Mouse (Mus musculus): ENCODE data around the gene Olfr491. TPM values are rescaled to one million over a fixed set of nuclear protein-coding genes. Genes with fewer than 3 reads are reported as not detected.

The Olfr491 gene
- not detected in 2 replicates for total RNA-seq (2017)

DNA sequence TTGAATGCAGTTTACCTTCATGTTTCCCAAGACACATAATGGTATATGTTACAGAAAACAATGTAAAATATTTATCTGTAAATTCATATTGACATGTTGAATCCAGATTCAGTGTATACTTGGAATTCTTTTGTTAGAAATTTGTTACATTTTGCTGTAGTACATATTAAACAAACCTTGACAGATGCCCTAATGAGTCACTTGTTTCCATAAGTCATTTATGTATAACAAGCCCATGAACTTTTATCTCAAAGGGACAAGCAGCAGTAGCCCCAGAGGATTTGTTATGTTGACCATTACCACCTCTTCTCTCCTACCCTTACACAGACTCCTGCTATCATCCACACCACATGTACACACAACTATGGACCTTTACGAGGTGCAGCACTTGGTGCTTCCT, at the start of gene Olfr491:
Gene Olfr491 (plus strand): TSS at position 301 of the 400 bp plus-strand sequence.
- no peak for ATAC-seq (ENCODE audit: extremely low read depth, insufficient number of reproducible peaks, low FRiP score, poor library complexity, severe bottlenecking)

DNA sequence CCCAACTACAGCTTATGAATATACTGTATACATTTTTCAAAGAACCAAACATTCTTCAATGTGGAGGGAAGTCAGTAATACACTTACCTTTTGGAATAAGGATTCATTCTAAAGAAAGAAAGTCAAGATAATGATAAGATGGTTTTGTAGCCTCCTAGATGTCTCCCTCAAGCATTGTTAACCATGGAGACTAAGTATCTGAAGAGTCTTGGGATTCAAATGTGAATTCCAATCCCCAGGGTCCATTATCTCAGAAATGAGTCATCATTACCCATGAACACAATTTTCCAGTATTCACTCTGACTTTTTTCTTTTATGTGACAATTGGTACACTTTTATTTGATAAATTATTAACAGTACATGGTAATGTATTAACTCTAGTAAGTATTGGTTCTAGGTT, 24.4 kb upstream of the Olfr491 start, which contains the start of gene Olfr490:
Gene Olfr490 (minus strand): TSS at position 101 of the 400 bp plus-strand sequence.
- no peak for ATAC-seq (ENCODE audit: extremely low read depth, insufficient number of reproducible peaks, low FRiP score, poor library complexity, severe bottlenecking)

DNA sequence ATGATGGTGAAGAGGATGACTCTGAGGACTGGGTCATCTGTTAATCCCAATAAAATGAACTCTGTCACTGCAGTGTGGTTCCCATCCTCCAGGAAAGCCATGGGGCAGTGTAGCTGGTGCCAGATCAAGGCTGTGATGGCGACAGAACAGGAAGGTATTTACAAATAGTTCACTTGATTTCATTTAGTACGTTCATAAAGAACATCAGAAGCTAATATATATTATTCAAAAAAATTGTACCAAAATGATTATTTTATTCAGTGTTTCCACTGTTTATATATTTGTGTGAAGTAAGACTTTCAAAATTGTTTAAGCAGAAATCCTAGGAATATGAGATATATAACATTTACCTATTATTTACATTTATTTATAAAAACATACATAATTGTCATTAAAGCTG, 10.3 kb downstream of the Olfr491 start, which contains the start of gene Olfr492:
Gene Olfr492 (minus strand): TSS at position 101 of the 400 bp plus-strand sequence.
- no peak for ATAC-seq (ENCODE audit: extremely low read depth, insufficient number of reproducible peaks, low FRiP score, poor library complexity, severe bottlenecking)

- no peak for ATAC-seq (ENCODE audit: extremely low read depth, insufficient number of reproducible peaks, low FRiP score, poor library complexity, severe bottlenecking)
These were observed 33.6 kb downstream of the Olfr491 start, which contains the start of gene Olfr493 for GRCm38 (mm10) chr7:108346879-108347278. TSS of gene Olfr493 (minus strand) at chr7:108346979.

DNA sequence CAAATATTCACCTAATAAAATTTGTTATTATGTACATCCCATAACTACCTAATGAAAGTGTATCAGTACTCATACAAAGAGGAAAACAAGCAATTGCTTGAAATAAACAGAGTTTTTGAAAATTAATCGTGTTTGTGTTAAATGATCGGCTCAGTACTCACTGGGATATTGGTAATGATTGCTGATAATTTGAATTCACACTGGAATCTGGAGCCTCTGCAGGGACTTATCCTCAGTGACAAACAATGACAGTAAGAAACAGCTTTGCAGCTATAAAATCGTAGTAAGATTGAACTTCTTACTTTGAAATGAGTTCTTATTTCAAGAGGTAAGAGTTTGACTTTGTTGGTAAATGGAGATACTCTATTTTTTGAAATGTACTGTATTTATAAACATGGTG, 51.8 kb downstream of the Olfr491 start, which contains the start of gene Olfr494:
Gene Olfr494 (plus strand): TSS at position 301 of the 400 bp plus-strand sequence.
- no peak for ATAC-seq (ENCODE audit: extremely low read depth, insufficient number of reproducible peaks, low FRiP score, poor library complexity, severe bottlenecking)

Other genes starting within 250 kb of the Olfr491 start
- gene Olfr480, start 246.1 kb upstream of the Olfr491 start, total RNA-seq (2017): not detected in 2 replicates
- gene Olfr481, start 233.6 kb upstream of the Olfr491 start, total RNA-seq (2017): not detected in 2 replicates
- not detected in 2 replicates for gene Olfr482, start 215.9 kb upstream of the Olfr491 start, total RNA-seq (2017)
- not detected in 2 replicates for gene Olfr483, start 212.6 kb upstream of the Olfr491 start, total RNA-seq (2017)
- gene Olfr484, start 186.0 kb upstream of the Olfr491 start, total RNA-seq (2017): not detected in 2 replicates
- not detected in 2 replicates for gene Olfr485, start 153.6 kb upstream of the Olfr491 start, total RNA-seq (2017)
- not detected in 2 replicates for gene Olfr486, start 140.7 kb upstream of the Olfr491 start, total RNA-seq (2017)
- gene Olfr487, start 98.8 kb upstream of the Olfr491 start, total RNA-seq (2017): not detected in 2 replicates
- gene Olfr488, start 55.1 kb upstream of the Olfr491 start, total RNA-seq (2017): not detected in 2 replicates
- not detected in 2 replicates for gene Olfr490, start 24.5 kb upstream of the Olfr491 start, total RNA-seq (2017)
- gene Olfr492, start 10.2 kb downstream of the Olfr491 start, total RNA-seq (2017): not detected in 2 replicates
- not detected in 2 replicates for gene Olfr493, start 33.5 kb downstream of the Olfr491 start, total RNA-seq (2017)
- not detected in 2 replicates for gene Olfr494, start 51.9 kb downstream of the Olfr491 start, total RNA-seq (2017)
- gene Olfr495, start 79.7 kb downstream of the Olfr491 start, total RNA-seq (2017): not detected in 2 replicates
- not detected in 2 replicates for gene Olfr497, start 107.0 kb downstream of the Olfr491 start, total RNA-seq (2017)
- not detected in 2 replicates for gene Olfr498, start 151.9 kb downstream of the Olfr491 start, total RNA-seq (2017)
- gene Olfr502, start 211.6 kb downstream of the Olfr491 start, total RNA-seq (2017): not detected in 2 replicates
- gene Olfr503, start 231.1 kb downstream of the Olfr491 start, total RNA-seq (2017): not detected in 2 replicates